Mouse (Mus musculus) gastrocnemius, postnatal 10 days (tissue): ENCODE data around the gene Cep78. TPM values are rescaled to one million over a fixed set of nuclear protein-coding genes. Genes with fewer than 3 reads are reported as not detected.
A peak's percentile ranks its signal among the peaks of the same experiment; 100 is the strongest.

Experiments used
- DNase-seq: peaks from one replicate; pipeline ENCODE4 v3.0.0; 2021; ENCODE audit warnings: mixed read lengths
- total RNA-seq, 2 experiments: library from RNA; stranded (reverse); gene quantifications; 2 replicates each; pipeline ENCODE4 v1.2.3; 2021

Cep78 gene
- total RNA-seq, 2 experiments from 2014 or later = 3.6 to 4.3 TPM

DNA sequence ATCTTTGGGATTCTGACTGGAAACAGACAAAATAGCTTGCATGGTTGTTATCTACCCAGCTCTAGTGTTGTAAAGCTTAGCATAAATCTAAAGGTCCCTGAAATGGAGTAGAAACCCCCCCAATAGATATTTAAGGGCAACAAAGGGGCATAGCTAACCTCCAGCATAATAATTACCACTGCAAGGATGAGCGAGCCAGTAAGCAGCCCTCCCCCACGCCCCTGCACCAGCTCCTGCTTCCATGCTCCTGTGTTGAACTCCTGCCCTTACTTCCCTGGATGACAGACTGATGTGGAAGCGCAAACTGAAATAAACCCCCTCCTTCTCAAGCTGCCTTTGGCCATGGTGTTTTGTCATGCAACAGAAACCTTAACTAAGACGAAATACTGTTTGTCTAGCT, 11.4 kb downstream of the Cep78 start:
- no peak for DNase-seq

DNA sequence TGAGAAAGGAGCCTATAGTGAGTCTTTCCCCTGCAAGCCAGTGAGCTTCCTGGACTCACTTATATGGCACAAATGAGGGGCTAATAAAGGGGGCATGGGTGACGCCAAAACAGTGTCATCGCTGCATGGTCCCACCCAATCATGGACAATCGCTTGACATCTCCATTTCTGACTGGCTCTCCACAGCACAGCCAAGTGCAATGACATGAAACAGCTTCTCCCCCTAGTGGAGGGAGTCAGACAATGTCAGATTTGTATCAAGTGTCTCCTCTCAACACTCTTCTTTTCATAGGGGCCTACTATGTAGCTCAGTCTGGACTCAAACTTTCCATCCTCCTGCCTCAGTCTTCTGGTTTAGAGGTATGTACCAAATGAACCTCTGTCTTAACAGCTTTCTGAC, 19.7 kb downstream of the Cep78 start:
- DNase-seq = no peak

DNA sequence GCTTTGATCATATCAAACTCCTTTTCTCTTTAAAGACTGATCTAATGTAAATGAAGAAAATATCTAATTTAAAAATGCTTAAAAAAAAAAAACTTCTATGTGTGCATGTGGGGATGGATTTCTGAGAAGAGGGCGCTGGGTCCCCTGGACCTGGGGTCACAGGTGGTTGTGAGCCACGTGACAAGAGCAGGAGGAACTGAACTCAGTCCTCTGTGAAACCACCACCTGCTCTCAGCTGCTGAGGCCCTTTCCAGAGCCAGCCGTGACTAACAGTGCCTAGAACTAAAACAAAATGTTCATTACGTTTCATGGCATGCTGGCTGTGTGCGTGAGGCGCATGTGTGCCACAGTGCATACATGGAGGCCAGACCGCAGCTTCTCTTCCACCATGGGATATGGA, 20.3 kb downstream of the Cep78 start:
- DNase-seq = no peak

DNA sequence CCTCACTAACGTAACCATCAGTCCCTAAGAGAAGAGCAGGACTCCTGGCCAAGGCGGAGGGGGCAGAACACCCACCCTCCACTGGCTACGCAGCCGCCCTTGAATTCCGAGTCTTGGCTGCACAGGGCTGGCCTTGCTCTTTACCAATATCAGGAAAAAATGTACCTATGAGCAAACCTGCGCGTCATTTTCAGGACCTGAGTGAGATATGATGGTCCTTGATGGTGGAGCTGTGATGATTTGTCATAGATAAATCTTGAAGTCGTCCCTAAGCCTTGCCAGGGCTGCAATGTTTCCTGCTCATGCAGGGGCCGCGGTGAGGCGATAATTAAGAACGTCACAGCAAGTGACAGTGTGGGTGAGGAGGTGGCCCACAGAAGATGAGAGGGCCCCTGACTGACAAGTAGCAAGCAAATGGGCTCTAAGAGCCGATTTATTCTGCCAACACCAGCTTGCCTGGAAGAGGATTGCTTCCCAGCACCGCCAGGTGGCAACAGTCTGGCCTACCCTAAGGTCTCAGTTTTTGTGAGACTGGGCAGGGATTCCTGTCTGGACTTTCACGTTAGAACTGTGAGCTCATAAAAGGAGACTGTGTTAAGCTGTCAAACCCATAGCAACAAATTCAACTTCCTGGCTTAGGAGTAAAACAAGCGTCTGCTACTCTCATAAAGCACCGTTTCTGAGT, 21.6 kb downstream of the Cep78 start:
- DNase-seq = no peak

DNA sequence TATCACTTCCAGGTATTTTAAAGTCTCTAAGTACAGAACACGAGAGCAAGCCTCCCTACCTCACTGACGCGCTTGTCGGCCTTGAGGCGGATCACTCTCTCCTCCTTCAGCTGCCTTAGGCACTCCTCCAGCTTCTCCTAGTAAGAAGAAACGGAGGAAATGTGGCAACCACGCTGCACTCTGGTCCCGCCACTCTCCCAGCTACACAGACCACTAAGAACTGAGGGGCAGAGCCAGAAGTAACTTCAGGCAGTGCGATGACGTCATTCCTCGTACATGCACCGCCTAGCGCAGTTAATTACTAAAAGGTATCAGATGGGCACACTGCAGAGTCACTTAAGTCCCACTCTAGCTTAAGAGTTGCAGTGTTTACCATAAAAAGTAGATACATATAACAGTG, 22.5 kb downstream of the Cep78 start:
- no peak for DNase-seq

DNA sequence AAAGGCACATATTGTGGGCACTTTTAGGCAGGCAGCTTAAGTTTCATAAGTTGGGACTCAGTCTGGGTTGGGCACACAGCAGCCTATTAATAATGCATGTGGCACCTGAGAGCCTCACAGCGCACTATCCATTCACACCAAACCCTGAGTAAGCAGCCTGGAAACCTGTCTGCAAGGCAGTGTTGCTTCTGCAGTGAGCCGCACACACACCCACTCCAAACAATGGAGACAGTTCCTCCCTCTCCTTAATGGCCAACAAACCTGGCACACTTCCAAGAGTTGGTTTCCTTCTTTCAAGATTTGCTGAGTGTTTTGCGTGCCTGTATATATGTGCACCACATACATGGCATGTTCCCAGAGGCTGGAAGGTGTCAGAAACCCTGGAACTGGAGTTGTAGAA, 34.6 kb downstream of the Cep78 start:
- DNase-seq = no peak

DNA sequence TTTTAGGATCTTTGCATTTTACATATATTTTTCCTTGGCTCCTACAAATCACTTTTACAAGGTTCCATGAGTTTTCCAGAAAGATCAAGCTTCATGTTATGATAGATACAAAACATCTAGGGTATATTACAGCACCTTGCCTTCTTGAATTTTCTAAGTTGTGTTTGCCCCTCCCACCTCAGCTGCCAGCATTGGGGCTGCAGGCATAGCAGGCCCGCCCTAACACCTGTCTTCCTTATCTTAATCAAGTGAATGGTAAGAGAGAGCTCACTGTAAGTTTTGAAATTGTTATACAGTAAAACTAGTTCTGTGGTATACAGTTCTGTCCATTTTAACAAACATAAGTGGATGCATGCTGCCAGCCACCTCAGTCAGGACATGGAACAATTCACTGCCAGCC, 35.9 kb downstream of the Cep78 start:
- DNase-seq = no peak

DNA sequence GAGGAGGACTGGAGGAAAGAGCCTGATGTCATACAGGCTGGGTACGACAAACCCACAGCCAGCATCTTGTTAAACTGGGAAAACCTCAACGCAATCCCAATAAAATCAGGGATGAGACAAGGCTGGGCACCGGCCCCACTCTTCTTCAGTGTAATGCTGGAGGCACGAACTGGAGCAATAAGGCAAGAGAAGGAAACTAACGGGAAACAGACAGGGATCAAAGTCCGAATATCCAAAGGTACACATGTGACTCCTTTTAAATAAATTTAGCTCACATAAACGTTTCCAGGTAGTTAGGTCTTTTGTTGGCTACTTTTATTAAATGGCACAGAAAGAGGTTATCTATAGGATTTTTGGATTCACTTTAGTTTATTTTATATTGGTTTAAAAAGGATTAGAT, 36.4 kb downstream of the Cep78 start:
- DNase-seq = no peak

DNA sequence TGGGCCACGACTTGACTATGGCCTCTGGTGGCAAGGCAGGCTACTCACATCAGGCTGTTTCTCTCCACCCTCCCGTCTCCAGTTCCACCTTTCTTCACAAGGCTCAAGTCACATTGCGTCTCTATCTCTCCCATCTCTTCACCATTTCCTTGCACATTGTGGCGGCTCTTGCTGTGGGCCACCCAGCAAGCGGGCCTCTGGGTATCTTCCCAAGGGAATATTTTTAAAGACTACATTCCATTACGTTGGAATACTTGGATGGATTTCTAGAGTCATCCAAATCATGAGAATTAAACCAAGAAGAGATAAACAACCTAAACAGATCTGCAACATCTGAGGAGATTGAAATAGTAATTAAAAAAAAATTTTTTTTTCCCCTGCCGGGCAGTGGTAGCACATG, 37.6 kb downstream of the Cep78 start, which contains the start of gene Psat1:
Psat1 (minus strand) TSS at position 101 of the 400 bp plus-strand sequence.
- DNase-seq = no peak

DNA sequence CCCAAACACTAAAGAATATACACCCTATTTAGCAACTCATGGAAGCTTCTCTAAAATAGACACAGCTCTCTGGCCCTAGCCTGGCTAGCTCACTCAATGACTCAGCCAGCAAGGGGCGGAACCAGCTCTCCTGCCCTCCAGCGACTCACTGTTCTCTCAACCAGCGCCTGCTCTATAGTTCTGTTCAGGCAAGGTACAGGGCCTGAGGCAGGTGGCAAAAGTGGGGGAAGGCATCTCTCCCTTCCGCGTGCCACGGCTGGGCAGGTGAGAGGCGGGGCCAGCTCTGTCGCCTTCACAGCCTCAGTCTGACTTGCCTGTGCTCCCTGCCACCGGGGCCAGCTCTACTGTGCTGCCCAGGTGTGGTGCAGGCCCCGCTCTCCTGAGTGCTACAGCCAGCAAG, 38.1 kb downstream of the Cep78 start:
- DNase-seq = no peak

DNA sequence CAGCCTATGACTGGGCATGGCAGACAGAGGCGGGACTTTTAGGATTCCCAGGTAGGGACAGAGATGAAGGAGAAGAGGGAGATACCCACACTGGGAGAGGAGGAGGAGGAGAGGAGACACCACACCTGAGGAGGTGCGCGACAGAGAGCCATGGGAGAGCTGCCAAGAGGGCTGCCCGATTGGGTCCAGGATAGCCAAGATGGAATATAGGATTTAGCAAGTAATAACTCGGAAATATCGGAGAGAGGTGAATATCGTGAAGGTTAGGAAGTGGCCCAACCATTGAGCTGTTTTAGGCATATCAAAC, 41.7 kb downstream of the Cep78 start:
- DNase-seq = no peak

DNA sequence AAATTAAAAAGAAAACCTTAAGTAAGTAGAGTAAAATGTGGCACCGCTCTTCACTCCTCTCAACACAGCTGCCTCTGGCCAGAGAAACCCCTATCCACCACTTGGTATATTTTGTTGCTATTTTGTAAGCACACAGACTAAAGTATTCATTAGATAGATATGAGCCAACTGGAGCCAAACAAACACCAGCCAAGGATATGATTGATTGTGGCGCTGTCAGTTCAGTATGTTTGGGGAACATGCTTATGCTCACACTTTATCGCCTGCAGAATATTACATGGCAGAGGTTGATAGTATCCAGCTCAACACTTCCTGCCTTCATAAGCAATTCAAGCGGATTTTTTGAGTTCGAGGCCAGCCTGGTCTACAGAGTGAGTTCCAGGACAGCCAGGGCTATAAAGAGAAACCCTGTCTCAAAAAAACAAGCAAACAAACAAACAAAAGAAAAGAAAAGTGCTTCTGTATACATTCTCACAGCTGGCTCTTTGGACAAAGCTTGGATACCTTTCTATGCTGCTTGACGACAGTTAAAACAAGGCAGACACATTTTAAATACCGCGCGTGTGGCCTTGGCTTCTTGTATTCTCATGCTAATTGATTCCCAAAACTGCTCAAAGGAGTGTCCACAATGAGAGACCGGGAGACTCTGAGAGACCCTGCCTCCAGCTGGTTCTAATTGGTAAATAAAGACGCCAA, 42.2 kb downstream of the Cep78 start:
- no peak for DNase-seq

DNA sequence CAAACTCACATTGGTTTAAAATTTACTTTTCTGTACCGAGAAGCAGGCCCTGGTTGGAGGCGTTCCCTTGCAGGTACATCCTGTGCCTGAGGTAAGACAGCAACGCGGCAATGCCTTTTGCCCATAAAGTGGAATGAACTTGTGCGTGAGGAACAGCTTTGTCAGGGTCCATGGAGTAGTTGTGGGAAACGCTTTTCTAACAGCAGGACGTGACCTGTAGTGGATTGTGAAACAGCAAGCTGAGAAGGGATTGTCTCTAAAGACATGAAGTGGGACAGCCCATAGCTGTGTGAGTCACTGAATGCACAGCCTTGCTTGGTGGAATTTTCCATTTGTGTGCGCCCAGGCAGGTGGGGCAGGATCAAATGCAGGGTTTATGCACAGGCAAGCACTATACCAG, 43.4 kb downstream of the Cep78 start:
- no peak for DNase-seq

DNA sequence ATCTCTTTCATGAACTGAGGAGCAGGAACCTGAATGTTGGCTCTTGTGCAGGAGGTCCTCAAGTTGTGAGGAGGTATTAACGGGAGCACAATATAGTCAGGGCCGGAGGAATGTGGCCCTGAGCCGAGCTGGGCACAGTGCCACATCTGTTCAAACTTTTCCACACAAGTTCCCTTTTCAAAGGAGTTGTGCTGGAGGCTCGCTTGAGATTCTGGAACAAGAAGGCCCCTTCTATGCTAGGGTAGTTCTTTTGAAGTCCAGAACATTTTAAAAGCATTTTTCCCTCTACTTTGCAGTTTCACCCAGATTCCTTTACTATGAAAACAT, 59.1 kb downstream of the Cep78 start:
- peak; percentile 76 for DNase-seq

DNA sequence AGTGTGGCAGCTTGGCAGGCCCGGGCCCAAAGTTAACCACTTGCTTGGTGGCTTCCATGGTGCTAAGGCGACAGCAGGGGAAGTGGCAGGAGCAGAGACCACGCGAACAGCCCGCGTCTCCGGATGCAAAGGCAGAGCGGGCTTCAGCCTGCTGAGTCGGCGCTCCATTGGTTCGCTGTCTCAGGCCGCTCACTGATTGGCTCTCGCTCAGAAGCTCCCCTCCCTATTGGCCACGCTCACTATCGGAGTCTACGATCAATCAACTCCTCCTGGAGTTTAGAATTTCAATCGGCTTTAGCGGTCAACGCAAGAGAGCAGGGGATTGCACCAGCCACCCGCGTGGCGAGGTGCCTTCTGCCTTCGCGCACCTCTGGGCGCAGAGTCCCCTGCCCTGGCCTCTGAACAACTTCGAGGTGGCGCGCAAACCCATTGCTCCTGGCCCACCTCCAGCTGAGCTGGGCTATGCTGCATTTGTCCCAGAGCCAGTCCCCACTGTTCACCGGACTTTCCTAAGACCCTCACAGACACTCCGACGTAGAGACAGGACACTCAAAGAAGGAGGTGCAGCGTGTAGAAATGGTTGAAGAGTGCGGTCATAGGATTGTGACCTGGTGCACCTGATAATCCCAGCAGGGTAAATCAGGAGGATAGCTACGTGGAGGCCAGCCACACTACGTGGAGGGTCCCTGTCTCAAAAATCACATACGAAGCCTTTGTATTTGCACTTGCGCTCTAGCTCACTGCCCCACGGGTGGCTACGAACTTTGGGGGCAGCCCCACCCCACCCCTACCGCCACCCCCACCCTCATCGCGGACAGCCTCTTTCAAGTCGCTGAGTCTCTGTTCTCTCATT, 59.7 kb downstream of the Cep78 start:
- peak; percentile 75 for DNase-seq

DNA sequence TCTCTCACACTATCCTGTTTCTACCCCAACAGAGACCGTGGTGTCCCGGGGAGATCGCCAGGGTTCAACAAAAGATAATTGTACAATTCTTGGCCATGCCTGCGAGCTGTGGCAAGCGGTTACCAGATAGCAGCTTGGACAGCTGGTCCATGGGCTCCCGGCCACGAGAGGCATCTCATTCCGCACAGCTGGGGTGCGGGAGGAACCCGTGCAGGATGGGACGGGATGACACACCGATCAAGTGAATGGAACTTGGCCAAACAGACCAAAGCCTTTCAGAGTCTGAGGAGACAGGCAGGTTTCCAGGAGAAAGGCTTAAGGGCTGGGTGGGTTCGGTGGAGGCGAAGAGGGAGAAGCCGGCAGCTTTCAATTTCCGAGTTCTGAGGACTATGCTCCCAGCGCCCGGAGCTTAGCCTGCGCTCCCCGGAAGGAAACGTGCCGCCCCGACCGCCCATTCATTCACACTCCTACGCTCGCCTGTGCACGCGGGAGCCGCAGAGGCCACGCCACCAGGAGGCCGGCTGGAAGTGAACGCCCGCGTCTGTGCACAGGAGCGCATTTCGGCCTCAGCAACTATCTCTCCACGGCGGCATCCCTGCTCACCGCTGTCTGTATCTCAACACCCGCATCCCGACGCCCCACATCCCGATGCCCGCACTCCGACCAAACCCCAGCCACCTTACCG, 60.5 kb downstream of the Cep78 start:
- peak; percentile 66 for DNase-seq

DNA sequence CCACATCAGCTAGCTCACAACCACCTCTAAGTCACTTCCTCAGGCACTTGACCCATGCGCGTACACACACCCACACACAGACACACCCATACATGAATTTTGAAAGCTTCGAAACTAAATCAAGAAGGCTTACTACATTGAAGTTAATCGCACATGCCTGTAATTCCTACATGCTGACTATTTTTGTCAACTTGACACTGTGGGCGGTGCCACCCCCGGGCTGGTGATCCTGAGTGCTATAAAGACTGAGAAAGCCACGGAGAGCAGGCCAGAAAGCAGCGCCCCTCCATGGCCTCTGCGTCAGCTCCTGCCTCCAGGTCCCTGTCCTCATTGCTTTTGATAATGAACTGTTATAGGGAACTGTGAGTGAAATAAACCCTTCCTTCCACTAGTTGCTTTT, 61.4 kb downstream of the Cep78 start:
- peak; percentile 22 for DNase-seq

DNA sequence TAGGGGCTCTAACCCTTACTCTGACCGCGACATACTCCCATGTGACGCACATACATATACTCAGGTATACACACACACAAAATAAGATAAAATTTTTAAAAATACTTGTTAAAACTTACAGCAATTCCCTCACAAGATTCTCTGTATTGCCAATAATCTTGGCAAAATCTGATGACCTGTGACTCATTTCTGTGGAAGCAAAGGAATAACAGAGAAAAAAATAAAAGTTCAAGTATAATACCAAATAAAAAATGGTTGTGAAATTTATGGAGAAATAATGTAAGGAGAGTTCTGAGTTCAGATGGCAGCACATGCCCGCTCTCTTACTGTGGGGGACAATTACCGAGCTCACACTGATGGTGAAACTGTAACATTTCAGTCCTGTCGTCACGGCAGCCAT, 65.5 kb downstream of the Cep78 start:
- DNase-seq = no peak

DNA sequence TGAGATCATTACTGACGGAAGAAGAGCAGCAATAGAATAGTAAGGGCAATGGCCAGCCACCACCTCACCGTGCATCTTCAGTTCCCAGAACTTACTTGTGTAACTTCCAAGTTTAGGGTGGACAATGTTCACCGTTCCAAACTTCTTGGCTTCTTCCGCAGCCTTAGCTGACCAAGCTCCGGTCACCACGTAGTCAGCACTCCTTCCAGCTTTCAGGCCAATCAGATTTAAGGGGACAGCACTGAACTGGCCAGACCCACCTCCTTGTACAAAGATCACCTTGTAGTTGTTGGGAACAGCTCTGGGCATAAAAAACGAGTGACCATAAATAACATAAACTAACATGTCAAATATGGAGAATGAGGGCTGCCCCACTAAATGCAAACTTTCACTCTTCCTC, 66.7 kb downstream of the Cep78 start:
- no peak for DNase-seq

DNA sequence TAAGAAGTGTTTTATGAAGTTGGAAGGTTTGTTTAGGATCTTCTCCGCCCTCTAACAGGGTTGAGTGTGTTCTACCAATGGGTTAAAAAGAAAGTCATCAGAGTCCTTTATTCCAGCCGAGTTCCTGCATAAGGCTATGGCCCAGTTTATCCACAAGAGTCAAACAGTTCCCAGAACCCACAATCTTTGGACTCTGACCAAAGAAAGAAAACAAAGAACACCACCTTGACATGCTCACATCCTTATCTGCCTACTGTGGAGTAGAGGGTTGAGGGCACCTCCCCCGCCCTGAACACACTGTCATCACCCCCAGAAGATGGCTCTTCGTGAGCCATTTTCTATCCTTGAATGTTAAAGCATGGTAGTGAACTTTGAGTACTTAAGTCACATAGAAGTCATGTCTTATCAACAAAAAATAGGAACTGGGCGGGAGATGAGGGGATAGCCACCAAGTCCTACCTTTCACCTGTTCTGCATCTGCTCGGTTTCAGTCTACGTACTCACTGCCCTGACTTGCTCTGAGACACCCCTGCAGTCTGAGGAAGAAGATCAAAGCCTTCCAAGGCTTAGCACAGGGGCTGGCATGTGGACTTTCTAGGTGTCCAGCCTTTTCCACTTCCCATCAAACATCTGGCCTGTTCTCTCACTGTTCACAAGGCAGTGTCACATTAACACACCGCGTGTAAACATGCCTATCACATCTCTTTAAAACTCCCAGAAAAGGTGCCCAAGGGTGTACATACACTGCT, 71.4 kb downstream of the Cep78 start:
- no peak for DNase-seq

DNA sequence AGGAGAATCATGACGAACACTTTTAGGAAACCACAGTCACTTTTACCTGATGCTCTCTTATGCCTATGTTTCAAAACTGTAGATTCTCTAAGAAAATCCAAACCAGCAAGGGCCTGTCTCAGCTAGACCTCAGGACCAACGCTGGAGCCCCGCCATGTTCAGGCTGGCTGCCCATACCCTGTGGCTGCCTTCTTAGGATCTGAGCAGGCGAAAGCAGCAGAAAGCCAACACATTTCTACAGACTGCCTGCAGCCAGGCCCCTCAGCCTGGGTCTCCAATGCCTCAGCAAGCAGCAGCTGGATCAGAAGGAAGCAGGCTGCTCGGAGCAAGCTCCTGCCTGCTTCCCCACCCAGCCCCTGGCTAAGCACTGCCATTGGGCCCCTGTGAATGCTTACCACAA, 73.3 kb downstream of the Cep78 start:
- no peak for DNase-seq

DNA sequence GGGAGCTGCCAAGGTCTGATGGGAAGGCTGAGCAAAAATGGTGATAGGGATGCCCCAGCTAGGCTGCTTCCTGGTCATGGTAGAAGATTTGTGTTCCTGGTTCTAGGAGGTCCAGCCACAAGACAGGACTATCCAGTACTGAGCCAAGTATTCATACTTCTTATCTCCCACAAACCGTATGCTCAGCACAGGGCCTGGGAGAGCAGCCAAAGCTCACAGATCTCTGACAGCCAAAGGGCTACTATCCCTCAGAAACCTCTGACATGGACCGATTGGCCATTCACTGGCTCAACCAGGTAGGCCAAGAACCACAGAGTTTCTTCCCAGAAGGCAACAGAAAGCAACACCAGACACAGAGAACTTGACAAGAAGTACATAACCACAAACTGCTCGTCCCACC, 73.8 kb downstream of the Cep78 start:
- DNase-seq = no peak
